Comparison of ENCODE assay signal across 18 mouse cellular contexts in the genomic region with DNA sequence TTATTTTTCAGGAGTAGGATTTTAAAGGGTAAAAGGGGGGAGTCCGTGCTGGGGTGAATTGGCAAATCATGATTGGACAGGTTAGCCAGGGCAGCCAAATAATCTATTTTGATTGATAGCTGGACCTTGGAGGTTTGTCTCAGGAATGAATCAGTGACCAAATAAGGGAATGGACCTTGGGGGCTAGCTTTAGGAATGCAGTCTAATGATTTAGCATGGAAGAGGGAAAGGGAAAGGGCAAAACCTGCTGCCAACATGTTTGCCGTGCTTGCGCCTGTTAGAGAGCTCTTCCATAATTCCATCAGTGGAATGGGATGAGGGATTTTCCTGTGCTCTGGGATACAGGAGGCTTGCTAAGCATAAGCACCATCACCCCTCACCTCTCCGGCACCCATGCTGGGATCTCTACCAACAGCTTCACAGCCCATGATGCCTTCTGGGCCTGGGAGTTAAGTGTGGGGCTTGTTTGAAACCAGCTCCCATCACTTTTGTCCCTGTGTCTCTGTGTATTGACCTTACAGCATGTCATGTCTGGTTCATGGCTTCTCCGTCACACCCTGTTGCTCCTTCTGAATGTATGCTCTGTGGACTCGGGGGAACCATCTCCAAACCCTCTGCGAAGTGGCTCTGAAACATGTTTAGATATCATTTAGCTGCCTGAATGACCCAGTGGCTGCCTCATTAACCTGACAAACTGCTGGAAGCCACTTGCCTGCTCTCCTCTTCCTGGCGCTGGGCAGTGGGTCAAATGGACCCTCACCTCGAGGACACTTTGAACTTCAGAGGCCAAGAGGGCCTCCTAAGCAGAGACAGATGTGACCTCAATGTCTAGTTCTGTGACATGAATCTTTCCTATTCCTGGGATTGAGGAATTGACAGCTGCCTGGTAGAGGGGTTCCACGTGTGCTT. TPM values are rescaled to one million over a fixed set of nuclear protein-coding genes. Genes with fewer than 3 reads are reported as not detected.
DNase-seq lines count a peak whose midpoint lies in the region.
"Had no signal": no experiment of that assay in that cellular context is flagged by ENCODE, and none has a peak within 500 bp of the region (broad histone marks: within the 10 kb centered on the region; RNA-seq: fewer than 3 reads in every experiment).

No protein-coding gene starts in this region.

- peak; percentile 49 for DNase-seq in embryo, embryonic 10 days (ENCODE audit: low spot score)
- no peak for DNase-seq in embryo, embryonic 9.5 days (ENCODE audit: extremely low spot score)
- DNase-seq in 3134 (ENCODE audit: extremely low read depth, insufficient read length, low spot score) = peak; percentile 12
- peak; percentile 76 for DNase-seq in adrenal gland, adult 8-10 months
- DNase-seq in embryo, embryonic 11 days = peak; percentile 29
- no peak for DNase-seq in T-cell, adult 2 months (ENCODE audit: low spot score)
- no peak for DNase-seq in layer of hippocampus, postnatal 14 days (ENCODE audit: low spot score in 2 of 2)
- DNase-seq: cerebellum, postnatal 10 days; gastrocnemius, adult 2 months; heart, postnatal 4 days; kidney, adult 9 months; liver; lung, postnatal 36 days; thymus, adult 2 months; thymus, postnatal 4 days had no signal

RNA-seq across cellular contexts. Expression of a gene that starts 26.7 kb away (rescaled TPM):
- not detected for total RNA-seq in adrenal gland, adult 8-10 months (2022)
- total RNA-seq in layer of hippocampus, postnatal 14 days (2021) = not detected
- total RNA-seq: ES-E14; gastrocnemius, adult 2 months; heart, postnatal 4 days; layer of hippocampus, adult 18-20 months; layer of hippocampus, postnatal 25 days had no signal

RNA-seq across cellular contexts. Expression of a gene that starts 47.7 kb away (rescaled TPM):
- total RNA-seq in adrenal gland, adult 8-10 months (2022) = 100 to 1,000 TPM; 186 to 218 (median 200) TPM
- total RNA-seq in layer of hippocampus, postnatal 14 days (2021) = 10 to 100 TPM; 78.6 to 81.5 TPM

RNA-seq across cellular contexts. Expression of a gene that starts 48.0 kb away (rescaled TPM):
- total RNA-seq in adrenal gland, adult 8-10 months (2022) = not detected
- total RNA-seq in layer of hippocampus, postnatal 14 days (2021) = under 1 TPM in 1 of 2 experiments, not detected in 1; 0.78 TPM
- total RNA-seq: gastrocnemius, adult 2 months; heart, postnatal 4 days; layer of hippocampus, adult 18-20 months; layer of hippocampus, postnatal 25 days had no signal

Comparison
In these comparisons a context has a peak if more than half of its experiments do, and no peak if none do; other contexts are left out.
1. DNase-seq: peak in embryo, embryonic 10 days (single experiment), 3134 (single experiment), adrenal gland, adult 8-10 months (single experiment) and embryo, embryonic 11 days (single experiment); none in embryo, embryonic 9.5 days (single experiment), T-cell, adult 2 months (single experiment) and layer of hippocampus, postnatal 14 days (0 of 2).